Comparison of ENCODE assay signal across 8 mouse cellular contexts in the genomic region with DNA sequence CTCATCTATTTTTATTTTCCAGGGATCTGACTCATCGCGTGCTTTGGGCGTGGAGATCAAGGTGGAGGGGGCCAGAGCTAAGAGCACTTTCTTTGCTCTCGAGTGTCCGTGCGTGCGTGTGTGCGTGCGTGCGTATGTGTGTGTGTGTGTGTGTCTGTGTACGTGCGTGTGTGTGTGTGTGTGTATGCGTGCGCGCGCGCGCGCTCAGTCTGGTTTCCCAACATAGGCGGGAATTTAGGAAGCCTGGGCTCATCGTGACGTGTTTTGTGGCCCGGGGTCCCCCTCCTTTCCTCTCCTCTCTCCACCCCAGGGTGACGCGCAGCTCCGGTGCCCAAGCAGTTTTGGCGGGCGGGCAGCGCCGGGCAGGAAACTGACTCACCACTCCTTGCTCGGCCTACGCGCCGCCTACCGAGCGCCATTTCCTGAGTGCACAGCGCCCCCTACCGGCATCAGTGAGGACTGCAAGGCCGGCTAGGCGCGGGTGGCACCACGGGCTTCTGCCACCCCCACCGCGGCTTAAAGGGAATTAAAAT. TPM values are rescaled to one million over a fixed set of nuclear protein-coding genes. Genes with fewer than 3 reads are reported as not detected.
A peak's percentile ranks its signal among the peaks of the same experiment; 100 is the strongest.
DNase-seq lines count a peak whose midpoint lies in the region; ATAC-seq and TF ChIP-seq lines count a peak whose summit lies in the region.

No protein-coding gene starts in this region.

- under 1% methylated on average over 44 of the region's 44 CpGs for WGBS in forebrain, embryonic 16.5 days
- WGBS in lung, adult 2 months = 1% methylated on average over 44 of the region's 44 CpGs
- under 1% methylated on average over 40 of the region's 44 CpGs for WGBS in neural tube, embryonic 15.5 days

- H3K4me3 ChIP-seq in G1E (ENCODE audit: low read depth, low read length) = peak overlapping the region; percentile 98
- H3K4me3 ChIP-seq in forebrain, embryonic 16.5 days (replicated peaks; ENCODE audit: low read length) = peak overlapping the region; percentile 51
- peak overlapping the region; percentile 60 for H3K4me3 ChIP-seq in layer of hippocampus, adult 2 months
- peak overlapping the region; percentile 76 for H3K4me3 ChIP-seq in lung, adult 2 months (replicated peaks; ENCODE audit: extremely low read depth, low read depth, low read length)
- H3K4me3 ChIP-seq in neural tube, embryonic 15.5 days (replicated peaks) = peak overlapping the region; percentile 49

- peak overlapping the region; percentile 61 for H3K9ac ChIP-seq in forebrain, embryonic 16.5 days (replicated peaks; ENCODE audit: low read depth, low read length)
- peak overlapping the region; percentile 65 for H3K9ac ChIP-seq in neural tube, embryonic 15.5 days (replicated peaks)

- H3K27ac ChIP-seq in forebrain, embryonic 16.5 days (ENCODE audit: low read length) = peak overlapping the region; percentile 7; the same call in 1 of the 2 replicates
- peak overlapping the region; percentile 77 for H3K27ac ChIP-seq in layer of hippocampus, adult 2 months
- H3K27ac ChIP-seq in neural tube, embryonic 15.5 days (replicated peaks) = peak overlapping the region; percentile 71

- intact Hi-C loops in heart, postnatal 36 days (cut with DNase I) = loop anchor here (1.0 to 2.0 kb wide), 2 partner anchors 46 to 76 kb away; no protein-coding TSS in a partner anchor

- H3K36me3 ChIP-seq in G1E (replicated peaks) = peaks cover 63% of the 10 kb centered on the region
- no peaks in the 10 kb centered on the region for H3K36me3 ChIP-seq in forebrain, embryonic 16.5 days (ENCODE audit: control insufficient read depth, insufficient read depth)
- H3K36me3 ChIP-seq in neural tube, embryonic 15.5 days = 0 out of 2 replicates have a peak, but pooled peaks cover 6% of the 10 kb centered on the region

- peak; percentile 58 for ATAC-seq in G1E (ENCODE audit: extremely low read depth, insufficient number of reproducible peaks, low FRiP score, poor library complexity, severe bottlenecking)
- peak; percentile 83 for ATAC-seq in forebrain, embryonic 16.5 days
- ATAC-seq in neural tube, embryonic 15.5 days (ENCODE audit: low FRiP score) = peak; percentile 86

- TF ChIP-seq CTCF in G1E (IDR thresholded peaks at IDR 0.05; ENCODE audit: low read depth, low read length) = peak; percentile 93
- peak; percentile 99 for TF ChIP-seq CTCF in layer of hippocampus, adult 2 months (conservative IDR thresholded peaks at IDR 0.05)
- TF ChIP-seq CTCF in lung, adult 2 months (IDR thresholded peaks at IDR 0.05; ENCODE audit: insufficient read depth, low read length) = peak; percentile 81

- H3K4me1 ChIP-seq in G1E (ENCODE audit: insufficient read depth, low read depth, low read length) = peaks cover 90% of the 10 kb centered on the region
- peaks cover 23% of the 10 kb centered on the region for H3K4me1 ChIP-seq in forebrain, embryonic 16.5 days (replicated peaks; ENCODE audit: control insufficient read depth, insufficient read depth, low read length)
- peaks cover 7% of the 10 kb centered on the region; the same call in 1 of the 2 replicates for H3K4me1 ChIP-seq in lung, adult 2 months (ENCODE audit: control insufficient read depth, insufficient read depth, low read length)
- peaks cover 25% of the 10 kb centered on the region for H3K4me1 ChIP-seq in neural tube, embryonic 15.5 days

- no peaks in the 10 kb centered on the region for H3K9me3 ChIP-seq in G1E (replicated peaks)
- H3K9me3 ChIP-seq in forebrain, embryonic 16.5 days (ENCODE audit: control insufficient read depth, low read length) = no peaks in the 10 kb centered on the region
- no peaks in the 10 kb centered on the region for H3K9me3 ChIP-seq in neural tube, embryonic 15.5 days (replicated peaks)

- TF ChIP-seq POLR2A in lung, adult 2 months (IDR thresholded peaks at IDR 0.05; ENCODE audit: borderline replicate concordance, extremely low read depth, low read depth, low read length) = peak; percentile 92; the same call in 1 of the 2 replicates

- H3K4me2 ChIP-seq in forebrain, embryonic 16.5 days (ENCODE audit: low read length) = peak overlapping the region; percentile 90
- H3K4me2 ChIP-seq in neural tube, embryonic 15.5 days = peak overlapping the region; percentile 80

- no peaks in the 10 kb centered on the region for H3K27me3 ChIP-seq in G1E (ENCODE audit: insufficient read depth, low read length)
- peaks cover 5% of the 10 kb centered on the region; the same call in 1 of the 2 replicates for H3K27me3 ChIP-seq in forebrain, embryonic 16.5 days (replicated peaks; ENCODE audit: control insufficient read depth, insufficient read depth, low read length)
- peaks cover 11% of the 10 kb centered on the region; the same call in 1 of the 2 replicates for H3K27me3 ChIP-seq in neural tube, embryonic 15.5 days (replicated peaks)

- DNase-seq in G1E (ENCODE audit: low spot score) = peak; percentile 83
- DNase-seq in cerebellum, adult 18-20 months = peak; percentile 97 to 98
- DNase-seq in heart, postnatal 36 days = peak; percentile 98
- peak; percentile 95 to 98 for DNase-seq in layer of hippocampus, adult 2 months (ENCODE audit: low spot score in 2 of 2)
- peak; percentile 97 for DNase-seq in lung, adult 2 months
- DNase-seq in testis, postnatal 10 days (ENCODE audit: low spot score) = peak; percentile 97

RNA-seq across cellular contexts. Expression of gene Cdkn1a, which starts 4.5 kb away (rescaled TPM):
- total RNA-seq in G1E (2014; fragmentation: Nextera tagmentation) (224 and 234 TPM in 2 replicates), G1E (2017) (18.9 and 21.4 TPM in 2 replicates)
- 123 and 145 TPM in 2 replicates for polyA plus RNA-seq in G1E (2012)
- 37.9 and 52.0 TPM in 2 replicates for polyA plus RNA-seq in forebrain, embryonic 16.5 days (2015; fragmentation: Nextera tagmentation; extraction: Ambion mirVana)
- 10 to 100 TPM; 40.8 to 83.9 TPM for total RNA-seq in heart, postnatal 36 days (2021)
- total RNA-seq in layer of hippocampus, adult 2 months (2021) = 10 to 100 TPM in 1 of 2 experiments, 1 to 10 TPM in 1; 8.2 to 14.5 TPM
- polyA plus RNA-seq in lung, adult 2 months (2012; rRNA removed) = 70.3 and 91.5 TPM in 2 replicates
- polyA plus RNA-seq in neural tube, embryonic 15.5 days (2015; fragmentation: Nextera tagmentation; extraction: Ambion mirVana) = 99.0 and 99.7 TPM in 2 replicates

RNA-seq across cellular contexts. Expression of gene Rab44, which starts 18.7 kb away (rescaled TPM):
- total RNA-seq in G1E (2014; fragmentation: Nextera tagmentation) (20.5 and 23.0 TPM in 2 replicates), G1E (2017) (67.8 and 72.8 TPM in 2 replicates)
- 11.6 and 13.3 TPM in 2 replicates for polyA plus RNA-seq in G1E (2012)
- polyA plus RNA-seq in forebrain, embryonic 16.5 days (2015; fragmentation: Nextera tagmentation; extraction: Ambion mirVana) = not detected in 2 replicates
- under 1 TPM; 0.43 to 0.50 TPM for total RNA-seq in heart, postnatal 36 days (2021)
- total RNA-seq in layer of hippocampus, adult 2 months (2021) = under 1 TPM in 1 of 2 experiments, not detected in 1; 0.17 TPM
- polyA plus RNA-seq in lung, adult 2 months (2012; rRNA removed) = 13.0 and 15.7 TPM in 2 replicates
- polyA plus RNA-seq in neural tube, embryonic 15.5 days (2015; fragmentation: Nextera tagmentation; extraction: Ambion mirVana) = 0.15 and 3.7 TPM in 2 replicates

Comparison
In these comparisons a context has a peak if more than half of its experiments do, and no peak if none do; other contexts are left out.
1. Peak in every context shown above with its lines: DNase-seq, ATAC-seq, H3K4me3 ChIP-seq and H3K27ac ChIP-seq.
2. H3K27ac ChIP-seq: peak in every context shown above with its lines; median percentile 77 in layer of hippocampus, adult 2 months; 71 in neural tube, embryonic 15.5 days; 7 in forebrain, embryonic 16.5 days.